Mouse (Mus musculus): ENCODE results near the gene Ckm.

The Ckm gene

DNA sequence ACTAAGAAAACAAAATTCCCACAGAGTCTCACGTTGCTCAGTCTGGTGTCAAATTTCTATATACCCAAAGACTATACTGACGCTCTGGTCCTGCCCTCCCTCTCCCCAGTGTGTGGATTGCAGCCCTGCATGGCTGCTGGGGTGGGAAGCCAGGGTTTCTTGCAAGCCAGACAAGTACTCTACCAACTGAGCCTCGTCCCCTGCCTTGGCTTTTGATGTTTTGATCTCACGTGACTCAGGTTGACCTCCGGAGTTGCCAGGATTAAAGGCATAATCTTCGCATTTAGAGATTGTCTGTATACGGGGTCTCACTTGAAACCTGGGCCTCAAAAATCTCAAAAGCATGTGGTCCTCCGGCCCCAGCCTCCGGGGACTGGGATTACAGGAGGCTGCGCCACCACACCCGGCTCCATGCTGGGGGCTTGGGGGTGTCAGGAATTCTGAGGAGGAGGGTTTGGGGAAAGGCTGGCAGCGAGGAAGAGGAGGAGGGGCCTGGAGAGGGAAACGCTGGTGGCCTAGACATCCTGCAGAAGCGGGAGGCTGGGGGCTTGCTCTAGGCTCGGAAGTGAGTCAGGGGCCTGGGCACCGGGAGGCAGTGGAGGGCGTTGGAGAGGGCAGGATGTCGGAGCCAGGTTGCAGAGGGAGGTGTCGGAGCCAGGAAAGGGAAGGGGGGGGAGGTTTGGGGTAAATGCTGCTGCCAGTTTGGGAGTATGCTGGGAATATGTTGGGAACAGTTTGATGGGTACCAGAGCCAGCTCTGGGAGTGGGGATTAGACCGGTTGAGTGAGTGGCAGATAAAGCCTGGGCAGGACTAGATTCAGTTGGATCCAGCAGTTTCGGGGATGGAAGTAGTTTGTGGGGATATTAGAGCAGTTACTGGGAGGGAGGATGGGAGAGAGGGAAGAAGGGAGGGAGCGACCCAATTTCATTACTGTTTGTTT, 60.1 kb downstream of the Ckm start:
- DNase-seq (ENCODE audit: low read depth, low spot score): no peak

DNA sequence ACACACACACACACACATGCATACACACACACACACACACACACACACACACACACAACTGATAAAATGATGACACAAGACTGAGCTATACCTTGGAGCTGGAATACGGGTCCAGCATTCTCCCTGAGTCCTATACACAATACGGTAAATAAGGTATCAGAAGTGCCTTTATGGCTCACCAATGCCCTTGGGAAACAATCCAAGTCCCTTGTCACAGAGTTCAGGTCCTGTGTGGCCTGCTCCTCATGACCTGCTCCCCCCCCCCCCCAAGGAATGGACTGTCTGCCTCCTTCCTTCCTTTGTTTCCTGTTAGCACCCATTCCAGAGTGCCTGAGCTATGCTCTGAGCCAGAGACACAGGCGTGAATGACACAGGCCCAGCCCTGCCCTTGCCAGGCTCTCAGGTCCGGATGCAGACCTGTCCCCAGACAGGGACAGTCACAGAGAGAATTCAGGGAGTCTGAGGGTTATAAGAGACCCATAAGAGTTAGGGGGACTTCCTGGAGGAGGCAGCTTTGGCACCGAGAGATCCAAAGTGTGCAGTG, 62.1 kb downstream of the Ckm start:
- DNase-seq (ENCODE audit: low read depth, low spot score): no peak

GRCm38 (mm10) chr7:19467638-19468037, 63.1 kb downstream of the Ckm start:
- peak; percentile 60 for DNase-seq (ENCODE audit: low read depth, low spot score)

DNA sequence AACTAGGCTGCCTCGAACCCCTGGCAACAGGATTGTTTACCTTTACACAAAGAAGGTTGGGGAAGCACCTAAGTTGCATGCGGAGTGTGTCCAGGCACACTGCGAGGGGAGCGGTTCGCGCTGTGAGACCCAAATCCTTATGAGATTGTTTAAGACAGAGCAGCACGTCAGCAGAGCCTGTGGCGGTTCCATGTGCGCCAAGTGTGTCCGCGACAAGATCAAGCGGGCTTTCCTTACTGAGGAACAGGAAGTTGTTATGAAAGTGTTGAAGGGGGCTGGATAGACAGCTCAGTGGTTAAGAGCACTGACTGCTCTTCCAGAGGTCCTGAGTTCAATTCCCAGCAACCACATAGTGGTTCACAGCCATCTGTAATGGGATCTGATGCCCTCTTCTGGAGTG, 63.7 kb downstream of the Ckm start:
- DNase-seq (ENCODE audit: low read depth, low spot score): peak; percentile 57

GRCm38 (mm10) chr7:19469404-19469803, 64.8 kb downstream of the Ckm start:
- no peak for DNase-seq (ENCODE audit: low read depth, low spot score)

DNA sequence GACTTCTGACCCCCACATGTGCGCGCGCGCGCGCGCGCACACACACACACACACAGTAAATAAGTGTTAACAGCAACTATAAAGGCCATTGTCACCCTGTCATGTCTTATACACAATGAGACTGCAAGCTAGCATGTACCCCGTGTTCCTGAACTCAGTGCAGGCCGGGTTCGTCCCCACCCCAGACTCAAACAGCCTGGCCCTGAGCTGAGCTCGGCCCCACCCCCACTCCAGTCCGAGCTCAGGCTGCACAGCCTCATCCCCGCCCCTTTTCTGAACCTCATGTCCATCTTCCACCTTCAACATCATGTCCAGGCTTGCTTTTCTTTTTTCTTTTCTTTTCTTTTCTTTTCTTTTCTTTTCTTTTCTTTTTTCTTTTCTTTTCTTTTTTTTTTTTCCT, 65.7 kb downstream of the Ckm start:
- no peak for DNase-seq (ENCODE audit: low read depth, low spot score)

DNA sequence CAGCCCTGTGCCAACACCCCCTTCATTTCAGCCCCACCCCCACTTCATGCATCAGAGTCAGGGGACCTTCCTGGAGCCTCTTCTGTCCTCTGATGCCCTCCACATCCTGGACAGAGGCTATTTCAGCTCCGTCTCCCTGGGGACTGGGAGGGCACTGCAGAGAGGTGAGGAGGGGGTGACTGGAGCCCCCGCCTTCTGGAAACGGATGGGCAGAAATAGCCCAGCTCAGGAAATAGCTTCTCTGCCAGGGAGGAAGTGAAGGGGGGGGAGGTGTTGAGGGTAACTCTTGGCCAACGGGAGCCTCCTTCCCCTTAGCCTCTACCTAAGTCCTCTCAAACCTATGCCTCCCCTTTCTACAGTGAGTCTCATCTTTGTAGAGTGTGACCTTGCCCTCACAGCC, 67.8 kb downstream of the Ckm start:
- no peak for DNase-seq (ENCODE audit: low read depth, low spot score)

Measured in A20 (cell line).